Mouse (Mus musculus) gastrocnemius, postnatal 10 days (tissue): ENCODE results near the gene Npm1. TPM values are rescaled to one million over a fixed set of nuclear protein-coding genes. Genes with fewer than 3 reads are reported as not detected.

ENCODE experiments used
- DNase-seq: peaks from one replicate; pipeline ENCODE4 v3.0.0; 2021; ENCODE audit warnings: mixed read lengths
- total RNA-seq, 2 experiments: library from RNA; stranded (reverse); gene quantifications; 2 replicates each; pipeline ENCODE4 v1.2.3; 2021

The Npm1 gene
- total RNA-seq, 2 experiments from 2014 or later, result 197 to 218 TPM

- DNase-seq, result peak; percentile 49
These were observed 16.3 kb downstream of the Npm1 start for GRCm38 (mm10) chr11:33146651-33147131.

GRCm38 (mm10) chr11:33146143-33146497 is 16.9 kb downstream of the Npm1 start:
- peak; percentile 85 for DNase-seq

- no peak for DNase-seq
These were observed 17.5 kb downstream of the Npm1 start for GRCm38 (mm10) chr11:33145201-33146142.

GRCm38 (mm10) chr11:33143906-33144305 is 19.1 kb downstream of the Npm1 start:
- DNase-seq, result no peak

GRCm38 (mm10) chr11:33142801-33143200 is 20.2 kb downstream of the Npm1 start:
- no peak for DNase-seq

- no peak for DNase-seq
These were observed 22.9 kb downstream of the Npm1 start for GRCm38 (mm10) chr11:33140111-33140460.

DNA sequence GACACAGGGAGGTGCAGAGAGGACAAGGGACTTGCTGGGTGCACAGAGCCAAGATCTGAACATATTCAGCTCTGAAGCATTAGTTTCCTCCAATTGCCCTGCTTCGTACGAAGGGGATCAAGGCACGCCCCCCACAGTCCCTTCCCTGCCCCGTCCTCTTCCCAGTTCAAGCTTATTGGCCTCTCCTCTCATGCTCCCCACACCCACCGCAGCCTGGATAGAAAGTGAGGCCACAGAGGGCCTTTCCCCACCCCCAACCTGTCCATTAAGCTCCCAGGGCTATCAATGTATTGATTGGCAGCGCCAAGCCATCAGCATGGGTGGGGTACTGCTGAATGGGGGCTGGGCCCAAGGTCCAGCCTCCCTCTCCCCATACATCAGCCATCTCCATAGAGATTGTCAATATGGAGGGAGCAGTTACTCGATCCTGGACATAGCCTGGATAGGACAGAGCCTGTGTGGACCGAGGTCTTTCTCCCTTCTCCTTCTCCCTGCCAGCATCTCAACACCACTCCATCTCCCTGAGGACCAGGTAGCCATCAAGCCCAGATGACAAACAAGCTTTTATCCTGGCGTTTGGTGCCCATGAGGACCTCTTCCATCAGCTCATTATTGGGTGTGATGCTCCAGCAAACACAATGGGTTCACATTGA is 23.4 kb downstream of the Npm1 start:
- no peak for DNase-seq

- no peak for DNase-seq
These were observed 24.3 kb downstream of the Npm1 start for GRCm38 (mm10) chr11:33138686-33139085.

DNA sequence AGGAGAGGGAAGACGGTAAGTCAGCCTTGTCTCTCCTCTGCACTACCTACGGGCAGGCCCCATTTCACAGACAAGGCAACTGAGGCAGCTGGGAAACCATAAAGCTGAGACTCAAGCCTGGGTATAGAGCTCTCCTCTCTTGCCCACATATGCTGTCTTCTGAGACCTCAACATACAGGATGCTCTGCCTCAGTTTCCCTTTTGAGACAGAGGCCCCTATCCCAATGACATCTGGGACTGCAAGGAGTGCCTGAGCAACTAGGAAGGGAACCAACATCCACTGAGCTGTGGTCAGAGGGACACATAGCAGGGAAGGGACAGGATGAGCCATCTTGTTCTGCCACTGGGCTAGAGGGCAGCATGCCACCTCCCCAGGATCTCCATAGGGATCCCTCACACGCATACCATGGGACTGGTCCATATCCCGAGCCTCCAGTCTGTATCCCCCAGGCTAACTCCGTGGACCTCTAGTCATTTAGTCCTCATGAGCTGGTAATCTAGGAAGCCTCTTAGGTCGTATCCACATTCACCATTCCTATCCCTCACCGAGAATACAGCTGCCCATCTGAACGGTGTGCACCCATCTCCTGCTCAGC is 28.5 kb downstream of the Npm1 start:
- no peak for DNase-seq

GRCm38 (mm10) chr11:33132619-33133338 is 30.2 kb downstream of the Npm1 start:
- DNase-seq, result no peak

GRCm38 (mm10) chr11:33127058-33127457 is 35.9 kb downstream of the Npm1 start:
- no peak for DNase-seq

- DNase-seq, result no peak
These were observed 40.3 kb downstream of the Npm1 start for GRCm38 (mm10) chr11:33122575-33123268.

DNA sequence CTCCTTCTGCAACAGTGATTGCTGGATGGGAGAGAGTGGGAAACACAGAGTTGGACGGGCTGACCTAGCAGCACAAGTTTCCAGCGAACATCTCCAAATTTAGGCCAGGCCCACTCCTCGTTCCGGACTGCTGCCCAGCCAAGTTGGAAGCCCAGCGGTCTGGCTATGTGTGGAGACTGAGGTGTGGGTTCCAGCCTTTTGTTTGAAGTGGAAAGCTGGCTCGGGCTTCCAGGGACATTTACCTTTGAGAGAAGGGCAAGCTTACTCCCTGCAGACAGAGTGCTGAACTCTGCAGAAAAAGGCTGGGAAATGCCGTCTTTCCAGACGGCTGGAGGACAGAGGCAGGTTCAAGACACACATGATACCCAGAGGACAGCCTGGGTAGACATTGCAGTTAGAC is 43.5 kb downstream of the Npm1 start:
- DNase-seq, result no peak

DNA sequence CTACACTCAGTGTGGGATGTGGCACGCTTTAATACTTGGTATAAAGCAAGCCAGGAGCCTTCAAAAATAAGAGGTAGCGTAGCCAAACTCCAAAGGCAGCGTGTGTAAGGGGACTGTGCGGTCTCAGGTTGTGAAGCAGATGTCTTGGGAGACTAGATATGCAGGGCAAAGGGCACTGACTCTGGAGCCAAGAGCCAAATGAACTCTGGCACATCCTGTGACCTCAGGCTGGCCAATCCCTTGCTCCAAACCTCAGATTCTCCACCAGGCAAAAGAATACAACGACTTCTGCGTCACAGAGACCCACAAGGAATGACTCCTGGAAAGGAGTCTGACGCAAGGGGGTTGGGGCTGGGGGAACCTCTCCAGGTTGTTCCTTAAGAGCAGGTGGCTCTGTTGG is 43.9 kb downstream of the Npm1 start:
- DNase-seq, result no peak

- DNase-seq, result no peak
These were observed 44.5 kb downstream of the Npm1 start for GRCm38 (mm10) chr11:33118480-33118879.

DNA sequence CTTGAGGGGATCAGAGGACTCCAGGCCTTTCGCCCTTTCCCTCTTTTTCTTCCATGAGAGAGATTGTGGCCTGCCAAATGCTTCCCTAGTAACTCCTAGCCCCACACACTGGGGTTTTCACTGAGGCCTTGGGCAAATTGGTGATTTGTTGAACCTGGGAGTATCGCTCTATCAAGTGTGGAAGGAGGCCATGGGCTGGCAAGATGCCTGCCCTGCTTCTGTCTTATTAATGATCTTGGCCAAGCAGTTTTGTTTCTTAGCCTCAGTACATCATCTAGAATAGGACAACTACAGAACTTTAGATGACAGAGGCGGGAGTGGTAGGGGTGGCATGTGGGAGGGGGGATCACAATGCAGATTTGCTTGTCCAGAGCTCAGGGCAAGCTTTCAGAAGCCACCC is 47.2 kb downstream of the Npm1 start:
- no peak for DNase-seq

- no peak for DNase-seq
These were observed 50.6 kb downstream of the Npm1 start for GRCm38 (mm10) chr11:33112407-33112806.

GRCm38 (mm10) chr11:33110111-33110510 is 52.9 kb downstream of the Npm1 start:
- DNase-seq, result no peak

DNA sequence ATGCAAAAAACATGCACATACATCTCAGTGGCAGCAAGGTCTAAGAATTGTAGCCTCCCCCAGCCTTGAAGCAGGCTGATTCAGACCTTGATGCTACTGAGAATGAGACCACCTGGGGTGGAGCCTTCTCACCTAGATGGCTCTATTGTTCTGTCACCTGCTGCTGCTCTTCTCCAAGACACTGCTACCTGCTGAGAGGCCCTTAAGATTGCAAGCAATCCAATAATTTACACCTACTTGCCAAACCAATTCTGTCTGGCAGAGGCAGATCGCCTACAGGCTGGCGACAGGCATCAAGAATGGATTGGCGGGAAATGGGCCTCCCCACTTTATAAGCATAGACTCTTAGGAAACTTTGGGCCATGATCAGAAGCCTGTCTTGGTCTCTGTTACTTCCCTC is 55.5 kb downstream of the Npm1 start:
- no peak for DNase-seq

- DNase-seq, result no peak
These were observed 58.1 kb downstream of the Npm1 start for GRCm38 (mm10) chr11:33104911-33105316.

- DNase-seq, result no peak
These were observed 59.6 kb downstream of the Npm1 start for GRCm38 (mm10) chr11:33103291-33103943.
